Mouse (Mus musculus) megakaryocyte, embryonic 14.5 days (primary cell): ENCODE data around the gene Ppp1r18.

Experiments used
- FLI1 ChIP-seq: IDR thresholded peaks from 2 replicates; pipeline ENCODE4 v1.6.1; 2012; ENCODE audit warnings: low read length, inconsistent platforms, mixed read lengths
- GATA1 ChIP-seq: IDR thresholded peaks from 3 replicates; pipeline ENCODE4 v1.6.1; 2012; ENCODE audit warnings: mixed read lengths, low read length, inconsistent platforms, borderline replicate concordance

DNA sequence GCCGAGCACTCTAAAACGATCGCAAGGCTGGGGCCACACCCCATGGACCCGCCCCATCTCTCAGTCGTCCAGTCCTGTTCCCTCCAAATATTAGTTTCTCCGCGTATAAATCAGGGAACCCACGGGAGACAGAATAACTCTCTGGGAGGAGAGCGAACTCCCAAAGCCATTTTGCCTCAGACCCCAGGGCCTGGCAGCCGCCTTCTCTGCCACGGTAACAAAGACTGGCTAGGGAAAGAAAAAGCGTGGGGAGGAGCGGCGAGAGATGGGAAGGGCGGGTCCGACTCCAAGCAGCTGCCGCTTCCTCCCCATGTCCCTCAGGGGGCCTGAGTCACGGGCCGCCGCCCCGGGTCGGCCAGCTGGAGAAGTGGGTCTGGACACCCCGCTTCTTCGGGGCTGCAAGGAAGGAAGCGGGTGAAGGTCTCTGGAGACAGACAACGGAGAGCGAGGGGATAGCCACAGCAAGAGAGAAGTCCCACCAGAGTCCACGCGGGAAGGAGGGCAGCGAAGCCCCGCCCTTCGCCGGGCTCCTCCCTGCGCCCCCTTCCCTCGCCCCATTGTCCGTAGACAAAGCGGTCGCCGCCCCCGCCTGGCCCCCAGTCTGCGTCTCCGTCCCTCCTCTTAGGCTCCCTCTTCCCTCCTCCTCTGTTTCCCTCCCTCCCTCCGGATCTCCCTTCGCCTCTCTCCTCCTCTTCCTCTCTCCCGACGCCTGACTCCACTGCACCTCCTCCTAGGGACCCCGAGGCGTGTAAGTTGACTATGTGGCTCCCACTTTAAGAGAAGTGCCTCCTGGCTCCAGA is at the start of gene Ppp1r18:
- TF ChIP-seq FLI1 = no peak
- no peak for TF ChIP-seq GATA1
